10 mouse cellular contexts compared by ENCODE assay signal in genomic region chr8:108424337-108424736, GRCm38 (mm10).
A peak's percentile ranks its signal among the peaks of the same experiment; 100 is the strongest.
DNase-seq lines count a peak whose midpoint lies in the region; ATAC-seq lines count a peak whose summit lies in the region.
"Had no signal": no experiment of that assay in that cellular context is flagged by ENCODE, and none has a peak within 500 bp of the region (broad histone marks: within the 10 kb centered on the region; RNA-seq: fewer than 3 reads in every experiment).

No protein-coding gene starts in this region.

- ATAC-seq in midbrain, embryonic 14.5 days (ENCODE audit: low FRiP score, low TSS enrichment) = no peak
- no peak for ATAC-seq in midbrain, embryonic 11.5 days (ENCODE audit: low FRiP score)
- ATAC-seq in hindbrain, embryonic 16.5 days = peak; percentile 63; the same call in 1 of the 2 replicates

- intact Hi-C loops in heart, postnatal 14 days (cut with DNase I) = no loop called here

- DNase-seq in heart, postnatal 14 days = peak; percentile 40 to 41
- no peak for DNase-seq in heart, adult 9 months (ENCODE audit: low spot score in 2 of 2)
- peak; percentile 56 for DNase-seq in midbrain, embryonic 14.5 days
- no peak for DNase-seq in midbrain, embryonic 11.5 days (ENCODE audit: low spot score, missing footprints)
- DNase-seq in lung, postnatal 4 days = peak; percentile 66 to 83
- no peak for DNase-seq in adipocyte (ENCODE audit: low spot score)
- DNase-seq in adrenal gland, adult (ENCODE audit: inconsistent age in 2 of 2, low spot score in 1 of 2) = no peak
- DNase-seq: cerebellum, adult 11 months had no signal

- H3K36me3 ChIP-seq in midbrain, embryonic 14.5 days (ENCODE audit: control insufficient read depth, insufficient read depth, low read length) = no peaks in the 10 kb centered on the region
- H3K36me3 ChIP-seq in midbrain, embryonic 11.5 days (ENCODE audit: control insufficient read depth, insufficient read depth, low read length) = no peaks in the 10 kb centered on the region
- H3K36me3 ChIP-seq in hindbrain, embryonic 16.5 days (ENCODE audit: control insufficient read depth, insufficient read depth, low read length) = no peaks in the 10 kb centered on the region

- WGBS in midbrain, embryonic 14.5 days = 73% methylated on average over 8 of the region's 8 CpGs
- WGBS in midbrain, embryonic 11.5 days = 85% methylated on average over 8 of the region's 8 CpGs
- 41% methylated on average over 8 of the region's 8 CpGs for WGBS in hindbrain, embryonic 16.5 days

- no peak overlapping the region for H3K4me2 ChIP-seq in midbrain, embryonic 14.5 days (ENCODE audit: low read length)
- H3K4me2 ChIP-seq in midbrain, embryonic 11.5 days = no peak overlapping the region
- H3K4me2 ChIP-seq in hindbrain, embryonic 16.5 days (ENCODE audit: low read length) = no peak overlapping the region

- H3K9ac ChIP-seq in midbrain, embryonic 14.5 days (replicated peaks; ENCODE audit: low read length) = no peak overlapping the region
- no peak overlapping the region for H3K9ac ChIP-seq in midbrain, embryonic 11.5 days (ENCODE audit: low read length)
- no peak overlapping the region for H3K9ac ChIP-seq in hindbrain, embryonic 16.5 days (ENCODE audit: low read depth, low read length)

- no peak overlapping the region for H3K27ac ChIP-seq in midbrain, embryonic 14.5 days (replicated peaks; ENCODE audit: low read depth, low read length)
- no peak overlapping the region for H3K27ac ChIP-seq in midbrain, embryonic 11.5 days (ENCODE audit: low read depth, low read length)
- no peak overlapping the region for H3K27ac ChIP-seq in hindbrain, embryonic 16.5 days (ENCODE audit: low read depth, low read length)
- H3K27ac ChIP-seq: heart, adult 2 months had no signal

- no peaks in the 10 kb centered on the region for H3K9me3 ChIP-seq in midbrain, embryonic 14.5 days (ENCODE audit: control insufficient read depth, low read length)
- H3K9me3 ChIP-seq in midbrain, embryonic 11.5 days (ENCODE audit: control insufficient read depth, low read length) = no peaks in the 10 kb centered on the region
- no peaks in the 10 kb centered on the region for H3K9me3 ChIP-seq in hindbrain, embryonic 16.5 days (ENCODE audit: control insufficient read depth, low read length)

- H3K27me3 ChIP-seq in midbrain, embryonic 14.5 days (ENCODE audit: control insufficient read depth, insufficient read depth, low read length) = no peaks in the 10 kb centered on the region
- no peaks in the 10 kb centered on the region for H3K27me3 ChIP-seq in midbrain, embryonic 11.5 days (ENCODE audit: control insufficient read depth, insufficient read depth, low read length)
- H3K27me3 ChIP-seq in hindbrain, embryonic 16.5 days (replicated peaks; ENCODE audit: control insufficient read depth, insufficient read depth, low read length) = no peaks in the 10 kb centered on the region

- H3K4me3 ChIP-seq in midbrain, embryonic 14.5 days (replicated peaks; ENCODE audit: low read depth, low read length) = no peak overlapping the region
- H3K4me3 ChIP-seq in midbrain, embryonic 11.5 days (ENCODE audit: low read depth, low read length) = no peak overlapping the region
- H3K4me3 ChIP-seq in hindbrain, embryonic 16.5 days (ENCODE audit: low read length) = no peak overlapping the region
- H3K4me3 ChIP-seq: heart, adult 2 months had no signal

- H3K4me1 ChIP-seq in midbrain, embryonic 14.5 days (ENCODE audit: control insufficient read depth, insufficient read depth, low read length) = peaks cover 8% of the 10 kb centered on the region; the same call in 1 of the 2 replicates
- H3K4me1 ChIP-seq in midbrain, embryonic 11.5 days (ENCODE audit: control insufficient read depth, insufficient read depth, low read length) = peaks cover 5% of the 10 kb centered on the region; the same call in 1 of the 2 replicates
- peaks cover 6% of the 10 kb centered on the region for H3K4me1 ChIP-seq in hindbrain, embryonic 16.5 days (ENCODE audit: control insufficient read depth, insufficient read depth, low read depth, low read length)

Comparison
In these comparisons a context has a peak if more than half of its experiments do, and no peak if none do; other contexts are left out.
1. DNase-seq: peak in heart, postnatal 14 days (2 of 2), midbrain, embryonic 14.5 days (single experiment) and lung, postnatal 4 days (2 of 2); none in heart, adult 9 months (0 of 2), midbrain, embryonic 11.5 days (single experiment), adipocyte (single experiment) and adrenal gland, adult (0 of 2).